In the genomic region with DNA sequence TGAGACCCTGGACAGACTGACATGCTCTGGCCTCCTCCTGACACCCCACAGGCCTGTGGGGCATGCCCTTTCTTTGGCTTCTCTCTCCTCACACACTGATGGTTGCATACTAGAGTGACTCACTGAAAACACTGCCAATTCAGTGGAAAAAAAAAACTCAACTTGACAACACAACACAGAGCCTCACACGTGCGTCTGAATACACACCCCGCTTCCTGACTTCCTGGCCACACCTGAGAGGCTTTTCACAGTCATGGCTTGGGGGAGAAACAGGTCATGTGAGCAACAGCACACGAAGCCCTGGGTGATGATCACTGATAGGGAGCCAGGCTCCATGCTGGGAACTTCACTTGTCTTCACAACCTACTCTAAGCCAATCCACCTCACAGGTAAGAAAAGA, we compare ENCODE assay signal across 27 mouse cellular contexts. TPM values are rescaled to one million over a fixed set of nuclear protein-coding genes. Genes with fewer than 3 reads are reported as not detected.
DNase-seq lines count a peak whose midpoint lies in the region; ATAC-seq and TF ChIP-seq lines count a peak whose summit lies in the region.
"Had no signal": no experiment of that assay in that cellular context is flagged by ENCODE, and none has a peak within 500 bp of the region (broad histone marks: within the 10 kb centered on the region; RNA-seq: fewer than 3 reads in every experiment).

No protein-coding gene starts in this region.

- H3K27me3 ChIP-seq in spleen, adult 2 months (ENCODE audit: control insufficient read depth, insufficient read depth, low read length), result no peaks in the 10 kb centered on the region
- H3K27me3 ChIP-seq in heart, adult 2 months (ENCODE audit: control insufficient read depth, insufficient read depth, low read length), result no peaks in the 10 kb centered on the region
- H3K27me3 ChIP-seq in intestine, postnatal 0 days (replicated peaks; ENCODE audit: control insufficient read depth, insufficient read depth, low read length), result peaks cover 32% of the 10 kb centered on the region
- H3K27me3 ChIP-seq: megakaryocyte, embryonic 14.5 days; midbrain, embryonic 15.5 days had no signal

- intact Hi-C loops in heart, adult 2 months (cut with DNase I), result no loop called here

- peaks cover 43% of the 10 kb centered on the region for H3K4me1 ChIP-seq in spleen, adult 2 months (ENCODE audit: control insufficient read depth, insufficient read depth, insufficient read length)
- H3K4me1 ChIP-seq in heart, adult 2 months (ENCODE audit: control insufficient read depth, insufficient read depth, low read length), result peaks cover 2% of the 10 kb centered on the region; the same call in 1 of the 2 replicates
- no peaks in the 10 kb centered on the region for H3K4me1 ChIP-seq in intestine, postnatal 0 days (replicated peaks; ENCODE audit: control insufficient read depth, insufficient read depth, low read length)

- H3K27ac ChIP-seq in spleen, adult 2 months (ENCODE audit: insufficient read depth, low read length), result peak overlapping the region; percentile 96
- no peak overlapping the region for H3K27ac ChIP-seq in heart, adult 2 months
- no peak overlapping the region for H3K27ac ChIP-seq in intestine, postnatal 0 days (ENCODE audit: low read depth, low read length)
- H3K27ac ChIP-seq: embryonic facial prominence, embryonic 13.5 days; forebrain, embryonic 15.5 days; hindbrain, embryonic 13.5 days; limb, embryonic 15.5 days; liver, embryonic 15.5 days; midbrain, embryonic 15.5 days had no signal

- no peaks in the 10 kb centered on the region for H3K36me3 ChIP-seq in spleen, adult 2 months (ENCODE audit: control insufficient read depth, insufficient read depth, low read length)
- no peaks in the 10 kb centered on the region for H3K36me3 ChIP-seq in heart, adult 2 months (ENCODE audit: control insufficient read depth, insufficient read depth, low read length)
- peaks cover 4% of the 10 kb centered on the region; the same call in 1 of the 2 replicates for H3K36me3 ChIP-seq in intestine, postnatal 0 days (ENCODE audit: control insufficient read depth, insufficient read depth)
- H3K36me3 ChIP-seq: G1E; liver, embryonic 15.5 days had no signal

- TF ChIP-seq CTCF in spleen, adult 2 months (IDR thresholded peaks at IDR 0.05; ENCODE audit: extremely low read depth, insufficient read depth, insufficient read length, insufficient replicate concordance), result no peak
- no peak for TF ChIP-seq CTCF in heart, adult 2 months (IDR thresholded peaks at IDR 0.05)
- no peak for TF ChIP-seq CTCF in intestine, postnatal 0 days (IDR thresholded peaks at IDR 0.05; ENCODE audit: low read depth)

- H3K4me2 ChIP-seq in intestine, postnatal 0 days (replicated peaks; ENCODE audit: low read depth), result no peak overlapping the region
- H3K4me2 ChIP-seq: embryonic facial prominence, embryonic 13.5 days; forebrain, embryonic 15.5 days; heart, embryonic 12.5 days; hindbrain, embryonic 13.5 days; limb, embryonic 15.5 days; liver, embryonic 15.5 days; midbrain, embryonic 15.5 days had no signal

- no peak for TF ChIP-seq EP300 in heart, adult 2 months (IDR thresholded peaks at IDR 0.05; ENCODE audit: insufficient read depth, low read depth, low read length)

- H3K9ac ChIP-seq in heart, adult 2 months (ENCODE audit: low read depth, low read length), result no peak overlapping the region
- no peak overlapping the region for H3K9ac ChIP-seq in intestine, postnatal 0 days (ENCODE audit: low read depth, low read length)
- H3K9ac ChIP-seq: embryonic facial prominence, embryonic 13.5 days; forebrain, embryonic 15.5 days; heart, embryonic 12.5 days; limb, embryonic 15.5 days; liver, embryonic 15.5 days; midbrain, embryonic 15.5 days had no signal

- no peaks in the 10 kb centered on the region for H3K79me2 ChIP-seq in heart, adult 2 months (replicated peaks; ENCODE audit: control insufficient read depth, insufficient read depth, low read length)

- no peak for ATAC-seq in intestine, postnatal 0 days
- ATAC-seq: forebrain, embryonic 15.5 days; intestine, embryonic 16.5 days; midbrain, embryonic 15.5 days had no signal

- 25% methylated on average over 4 of the region's 4 CpGs for WGBS in spleen, adult 2 months
- 57% methylated on average over 4 of the region's 4 CpGs for WGBS in heart, adult 2 months
- WGBS in intestine, postnatal 0 days, result 53% methylated on average over 4 of the region's 4 CpGs

- no peak for TF ChIP-seq POLR2A in spleen, adult 2 months (IDR thresholded peaks at IDR 0.05; ENCODE audit: low read depth, low read length)
- TF ChIP-seq POLR2A in heart, adult 2 months (IDR thresholded peaks at IDR 0.05; ENCODE audit: insufficient read depth, low read depth, low read length), result no peak

- no peaks in the 10 kb centered on the region for H3K9me3 ChIP-seq in intestine, postnatal 0 days (ENCODE audit: control insufficient read depth)
- H3K9me3 ChIP-seq: embryonic facial prominence, embryonic 13.5 days; forebrain, embryonic 15.5 days; G1E; heart, embryonic 12.5 days; hindbrain, embryonic 13.5 days; limb, embryonic 15.5 days; liver, embryonic 15.5 days; megakaryocyte, embryonic 14.5 days; midbrain, embryonic 15.5 days had no signal

- H3K4me3 ChIP-seq in spleen, adult 2 months (ENCODE audit: extremely low read depth, insufficient read depth, insufficient read length), result no peak overlapping the region
- no peak overlapping the region for H3K4me3 ChIP-seq in heart, adult 2 months
- H3K4me3 ChIP-seq in intestine, postnatal 0 days (ENCODE audit: low read depth, low read length), result no peak overlapping the region
- H3K4me3 ChIP-seq: embryonic facial prominence, embryonic 13.5 days; forebrain, embryonic 15.5 days; heart, embryonic 12.5 days; hindbrain, embryonic 13.5 days; limb, embryonic 15.5 days; liver, embryonic 15.5 days; megakaryocyte, embryonic 14.5 days; midbrain, embryonic 15.5 days; myocyte had no signal

- DNase-seq in spleen, adult 2 months (ENCODE audit: low read depth in 1 of 2, low spot score in 2 of 2), result peak in 1 of 2 experiments; percentile 67
- no peak for DNase-seq in spleen, postnatal 14 days (ENCODE audit: low spot score in 2 of 2)
- DNase-seq in CD4-positive helper T cell, adult 2 months (ENCODE audit: low read depth, low spot score), result peak; percentile 83
- DNase-seq in T-cell, adult 2 months (ENCODE audit: low spot score), result peak; percentile 63
- DNase-seq in naive thymus-derived CD4-positive, alpha-beta T cell, adult 2 months (ENCODE audit: low read depth), result peak; percentile 73
- no peak for DNase-seq in heart, adult 2 months
- DNase-seq in frontal cortex, adult 2 months (ENCODE audit: extremely low spot score in 1 of 2, low spot score in 1 of 2), result no peak
- DNase-seq: adrenal gland, adult 8-10 months; cerebellum, adult 11 months; cerebellum, postnatal 14 days; heart, postnatal 14 days; kidney, postnatal 10 days; right cerebral cortex, postnatal 14 days had no signal

RNA-seq across cellular contexts. Expression of a gene that starts 10.5 kb away (rescaled TPM):
- 16.3 and 20.0 TPM in 2 replicates for polyA plus RNA-seq in spleen, adult 2 months (2012; rRNA removed)
- 10 to 100 TPM; 12.1 to 12.2 TPM for total RNA-seq in heart, adult 2 months (2021)
- 13.5 and 14.1 TPM in 2 replicates for polyA plus RNA-seq in heart, adult 2 months (2012; rRNA removed)
- polyA plus RNA-seq in frontal cortex, adult 2 months (2012; rRNA removed), result 51.1 and 62.2 TPM in 2 replicates
- 1.7 and 2.4 TPM in 2 replicates for polyA plus RNA-seq in intestine, postnatal 0 days (2015; fragmentation: Nextera tagmentation; extraction: Ambion mirVana)

RNA-seq across cellular contexts. Expression of a gene that starts 25.7 kb away (rescaled TPM):
- polyA plus RNA-seq in spleen, adult 2 months (2012; rRNA removed), result 10.9 and 14.4 TPM in 2 replicates
- total RNA-seq in heart, adult 2 months (2021), result not detected
- 0.15 and 0.45 TPM in 2 replicates for polyA plus RNA-seq in heart, adult 2 months (2012; rRNA removed)
- polyA plus RNA-seq in frontal cortex, adult 2 months (2012; rRNA removed), result 9.7 and 10.1 TPM in 2 replicates
- 0.09 and 0.13 TPM in 2 replicates for polyA plus RNA-seq in intestine, postnatal 0 days (2015; fragmentation: Nextera tagmentation; extraction: Ambion mirVana)
- total RNA-seq: G1E had no signal
- polyA plus RNA-seq: C2C12; G1E; heart, embryonic 12.5 days; limb, embryonic 15.5 days; lung, embryonic 16.5 days; myocyte had no signal

RNA-seq across cellular contexts. Expression of a gene that starts 46.9 kb away (rescaled TPM):
- polyA plus RNA-seq in spleen, adult 2 months (2012; rRNA removed), result 20.8 and 22.8 TPM in 2 replicates
- total RNA-seq in heart, adult 2 months (2021), result 10 to 100 TPM; 71.7 to 80.8 TPM
- polyA plus RNA-seq in heart, adult 2 months (2012; rRNA removed), result 22.1 and 43.5 TPM in 2 replicates
- polyA plus RNA-seq in frontal cortex, adult 2 months (2012; rRNA removed), result 76.4 and 80.7 TPM in 2 replicates
- polyA plus RNA-seq in intestine, postnatal 0 days (2015; fragmentation: Nextera tagmentation; extraction: Ambion mirVana), result 17.5 and 18.1 TPM in 2 replicates

Comparison
In these comparisons a context has a peak if more than half of its experiments do, and no peak if none do; other contexts are left out.
1. DNase-seq: peak in CD4-positive helper T cell, adult 2 months (single experiment), T-cell, adult 2 months (single experiment) and naive thymus-derived CD4-positive, alpha-beta T cell, adult 2 months (single experiment); none in spleen, postnatal 14 days (0 of 2), heart, adult 2 months (0 of 2) and frontal cortex, adult 2 months (0 of 2).